Mouse (Mus musculus) CH12.LX (cell line): Measurements from ENCODE around the gene Ttn.

Source experiments
- POLR2A ChIP-seq: IDR thresholded peaks from 2 replicates; pipeline ENCODE4 v1.6.1; 2011; ENCODE audit warnings: low read depth, mild to moderate bottlenecking, improper control_type of control experiment, low read length
- ZKSCAN1 ChIP-seq: IDR thresholded peaks from 2 replicates; pipeline ENCODE4 v1.6.1; 2012; ENCODE audit warnings: low read depth, inconsistent platforms, low read length, improper control_type of control experiment, borderline replicate concordance

- TF ChIP-seq POLR2A (no peak), ZKSCAN1 (no peak)
Measured at GRCm38 (mm10) chr2:76658551-76658950, 323.8 kb downstream of the Ttn start.
